Mouse (Mus musculus) retina, postnatal 1 day (tissue): Measurements from ENCODE around the gene Dcun1d4.
"Not testable (repeated sequence)": the region's sequence is repeated elsewhere in the genome, so short reads cannot be mapped to it uniquely, and the experiment has no call there.

Experiments
- DNase-seq: peaks from one replicate; pipeline ENCODE4 v3.0.0-alpha.2; 2012

Gene Dcun1d4

GRCm38 (mm10) chr5:73480700-73481099, at the start of gene Dcun1d4:
Gene Dcun1d4, plus strand, starts transcription at chr5:73481000.
- no peak for DNase-seq

DNA sequence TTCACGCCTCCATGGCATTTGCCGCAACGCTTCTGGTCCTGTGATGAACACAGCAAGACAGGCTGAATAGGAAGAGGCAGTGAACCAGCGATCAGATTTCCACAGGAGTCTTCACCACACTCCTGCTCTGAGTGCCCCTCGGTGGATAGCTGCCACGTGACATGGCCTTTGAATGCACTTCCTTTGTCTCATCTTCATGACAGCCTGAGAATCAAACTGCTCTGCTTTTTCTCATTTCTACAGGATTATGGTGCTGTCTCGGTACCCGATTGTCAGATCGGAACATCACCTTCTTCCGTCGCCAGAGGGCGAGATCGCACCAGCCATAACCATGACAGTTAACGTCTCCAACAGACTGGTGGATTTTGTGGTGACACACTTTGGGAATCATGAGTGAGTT, 49.2 kb upstream of the Dcun1d4 start:
- peak; percentile 83 for DNase-seq

DNA sequence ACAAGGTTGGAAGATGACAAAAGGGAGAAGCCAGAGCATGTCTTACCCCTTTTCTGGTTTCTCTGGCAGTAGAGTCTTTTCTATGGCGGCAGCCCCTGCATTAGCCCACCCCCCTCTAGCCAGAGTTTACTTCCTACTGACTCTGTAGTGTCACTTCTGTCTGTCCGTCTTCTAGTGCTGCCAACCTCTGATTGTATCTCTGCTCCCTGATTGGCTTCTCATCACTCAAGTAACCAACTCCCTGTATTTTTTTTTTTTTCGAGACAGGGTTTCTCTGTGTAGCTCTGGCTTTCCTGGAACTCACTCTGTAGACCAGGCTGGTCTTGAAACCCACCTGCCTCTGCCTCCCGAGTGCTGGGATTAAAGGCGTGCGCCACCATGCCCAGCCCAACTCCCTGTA, 48.0 kb upstream of the Dcun1d4 start:
- no peak for DNase-seq

GRCm38 (mm10) chr5:73434764-73435163, 46.0 kb upstream of the Dcun1d4 start:
- DNase-seq, result no peak

DNA sequence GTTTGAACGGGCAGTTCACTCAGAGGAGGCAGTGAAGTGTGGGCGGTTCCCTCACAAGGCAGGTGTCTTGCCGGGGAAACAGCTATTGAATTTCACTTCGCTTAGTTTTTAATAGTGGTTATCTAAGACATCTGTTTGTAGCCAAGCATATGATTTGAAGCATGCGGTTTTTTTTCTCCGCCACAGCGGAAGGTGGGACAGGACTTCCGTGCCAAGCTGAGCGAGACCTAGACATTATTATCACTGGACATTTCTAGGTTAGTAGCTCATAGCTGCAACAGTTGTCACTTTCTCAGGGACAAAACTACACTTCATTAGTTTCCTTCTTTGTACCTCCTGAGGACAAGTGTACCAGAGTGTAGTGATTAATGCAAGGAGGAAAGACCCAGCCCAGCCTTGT, 38.6 kb upstream of the Dcun1d4 start:
- no peak for DNase-seq

DNA sequence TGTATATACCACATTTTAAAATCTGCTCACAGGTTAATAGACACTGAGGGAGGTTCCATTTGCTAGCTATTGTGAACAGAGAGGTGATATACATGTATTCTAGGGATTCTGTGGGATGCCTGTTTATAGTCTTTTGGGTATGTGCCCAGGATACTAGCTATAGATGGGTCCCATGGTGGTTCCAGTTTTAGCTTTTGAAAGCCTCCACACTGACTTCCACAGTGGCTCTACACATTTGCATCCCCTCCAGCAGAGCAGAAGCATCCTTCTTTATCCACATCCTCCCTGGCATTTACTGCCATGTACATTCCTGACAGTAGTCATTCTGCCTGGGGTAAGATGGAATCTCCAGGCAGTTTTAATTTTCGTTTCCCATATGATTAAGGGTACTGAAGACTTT, 30.5 kb upstream of the Dcun1d4 start:
- no peak for DNase-seq

DNA sequence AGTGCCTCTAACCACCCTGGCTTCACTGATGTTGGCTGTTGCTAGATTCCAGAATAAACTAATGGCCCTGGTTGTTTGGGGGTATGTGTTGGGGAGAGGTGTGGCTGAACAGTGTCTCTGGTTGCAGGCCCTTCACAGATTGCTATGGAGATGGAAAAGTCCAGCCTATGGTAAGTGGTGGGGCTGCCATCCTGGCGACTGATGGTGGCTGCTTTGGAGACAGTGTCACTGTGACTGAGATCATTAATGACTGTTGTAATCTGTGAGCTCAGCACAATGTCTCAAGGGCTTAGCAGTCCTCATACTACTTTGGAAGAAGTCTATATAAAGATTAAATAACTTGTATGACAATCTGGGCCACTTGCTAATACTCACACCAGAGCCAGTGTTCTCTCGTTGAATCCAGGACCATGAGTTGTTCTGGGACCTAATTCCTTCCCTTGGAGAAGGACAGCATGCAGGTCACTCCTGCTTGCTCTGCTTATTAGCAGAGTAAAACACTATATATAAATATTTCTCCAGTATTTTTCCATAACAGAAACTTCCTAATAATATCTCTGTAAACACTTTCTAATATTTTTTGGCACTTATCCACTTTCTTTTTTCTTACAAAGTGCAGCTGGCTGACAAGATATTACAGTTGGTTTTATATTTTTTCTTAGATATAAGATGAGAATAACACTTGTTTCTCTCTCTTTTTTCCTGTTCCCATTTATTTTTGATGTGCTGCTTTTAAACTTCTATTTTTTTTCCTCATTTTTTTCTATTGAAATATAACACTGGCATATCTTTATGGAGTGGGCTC, 26.1 kb upstream of the Dcun1d4 start:
- no peak for DNase-seq

GRCm38 (mm10) chr5:73455307-73455687, 25.5 kb upstream of the Dcun1d4 start:
- DNase-seq, result no peak

DNA sequence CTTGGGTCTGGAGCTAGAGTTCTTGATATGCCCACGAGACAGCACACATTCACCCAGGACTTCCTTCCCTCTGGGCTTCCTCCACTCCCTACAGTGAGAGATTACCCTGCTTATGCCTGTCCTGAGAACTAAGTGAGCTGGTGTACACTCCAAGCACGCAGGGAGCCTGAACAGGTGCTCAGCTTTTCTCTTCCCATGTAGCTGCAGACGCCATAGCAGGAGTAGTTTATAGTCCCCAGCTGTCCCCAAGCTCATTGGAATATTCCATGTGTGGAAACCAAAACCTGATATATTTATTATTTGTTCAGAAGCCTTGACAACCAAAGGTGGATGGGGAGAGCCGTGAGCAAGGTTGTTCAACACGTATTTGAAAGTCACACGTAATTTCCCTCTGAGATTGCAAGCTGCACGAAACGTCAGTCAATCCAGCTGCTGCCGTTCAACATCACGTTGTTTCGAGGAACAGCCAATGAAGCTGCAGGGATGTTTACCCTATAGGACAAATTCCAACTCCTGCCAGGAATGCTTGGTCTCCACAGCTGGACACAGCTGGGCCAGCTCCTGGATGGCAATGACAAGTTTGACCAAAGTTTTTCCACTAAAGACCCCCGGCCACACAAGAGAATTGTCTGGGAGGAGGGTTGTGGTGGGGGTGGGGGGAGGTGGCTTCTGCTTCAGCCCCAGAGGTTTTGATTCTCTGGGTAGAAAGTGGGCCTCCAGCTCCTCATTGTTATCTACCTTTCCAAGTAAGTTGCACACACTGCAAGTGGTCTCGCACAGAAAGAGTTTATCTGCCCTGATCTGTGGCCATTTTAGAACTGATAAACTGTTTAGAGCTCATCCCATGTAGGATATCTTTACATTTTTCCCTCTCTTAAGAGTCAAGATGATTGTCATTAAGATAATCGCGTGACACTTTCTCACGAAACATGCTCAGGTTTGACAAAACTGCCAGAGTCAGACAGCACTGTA, 12.1 kb upstream of the Dcun1d4 start:
- no peak for DNase-seq

GRCm38 (mm10) chr5:73474412-73475405, 6.1 kb upstream of the Dcun1d4 start:
- no peak for DNase-seq

GRCm38 (mm10) chr5:73481401-73481800, 601 bp downstream of the Dcun1d4 start:
- no peak for DNase-seq

DNA sequence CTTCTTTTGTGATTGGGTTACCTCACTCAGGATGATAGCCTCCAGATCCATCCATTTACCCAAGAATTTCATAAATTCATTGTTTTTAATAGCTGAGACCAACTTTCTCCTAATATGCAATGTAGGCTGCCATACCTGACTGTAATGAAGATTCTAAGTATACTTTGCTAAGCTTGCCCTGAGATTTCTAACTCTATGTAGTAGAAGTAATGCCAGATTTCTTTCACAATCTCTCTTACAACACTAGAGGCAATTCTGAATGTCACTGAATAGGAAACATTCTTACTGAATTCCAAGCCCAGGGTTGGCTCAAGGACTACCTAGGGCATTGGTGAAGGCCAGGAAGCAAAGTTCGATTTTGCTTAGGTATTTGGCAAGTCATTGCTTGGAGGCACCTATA, 1.6 kb downstream of the Dcun1d4 start:
- DNase-seq, result not testable (repeated sequence)

DNA sequence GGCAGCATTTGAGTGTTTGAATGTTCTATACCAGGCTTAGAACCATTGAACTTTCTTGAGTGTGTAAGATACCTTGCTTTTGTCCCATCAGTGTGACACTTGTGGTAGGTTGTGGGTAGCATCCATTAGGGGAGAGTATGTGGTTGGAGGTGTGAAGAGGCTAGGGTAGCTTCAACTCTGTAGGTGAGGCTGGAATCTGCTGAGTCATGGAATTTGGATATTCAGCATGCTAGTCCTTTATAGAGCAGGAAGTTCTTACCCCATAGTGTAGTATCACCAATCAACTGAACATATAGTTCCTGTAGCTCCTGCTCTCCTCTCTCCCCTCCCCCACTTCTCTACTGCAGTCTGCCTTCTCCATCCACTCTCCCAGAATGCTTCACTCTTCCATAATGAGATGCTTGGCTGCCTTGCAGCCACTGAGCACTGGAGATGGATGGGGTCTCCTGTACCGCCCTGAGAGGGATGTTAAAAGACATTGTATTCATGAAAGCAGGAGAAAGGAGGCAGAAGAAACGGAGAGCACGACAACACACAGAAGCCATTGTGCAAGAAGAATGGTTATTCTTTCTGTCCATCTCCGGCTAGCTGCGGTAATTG, 3.3 kb downstream of the Dcun1d4 start:
- DNase-seq, result peak; percentile 68

GRCm38 (mm10) chr5:73486451-73486850, 5.7 kb downstream of the Dcun1d4 start:
- DNase-seq, result no peak

GRCm38 (mm10) chr5:73489915-73490314, 9.1 kb downstream of the Dcun1d4 start:
- DNase-seq, result peak; percentile 28

- peak; percentile 100 for DNase-seq
Observed at GRCm38 (mm10) chr5:73490596-73491073, 9.8 kb downstream of the Dcun1d4 start.

- DNase-seq, result no peak
Observed at GRCm38 (mm10) chr5:73491074-73491836, 10.5 kb downstream of the Dcun1d4 start.

GRCm38 (mm10) chr5:73491837-73492720, 11.3 kb downstream of the Dcun1d4 start:
- peak; percentile 95 for DNase-seq

DNA sequence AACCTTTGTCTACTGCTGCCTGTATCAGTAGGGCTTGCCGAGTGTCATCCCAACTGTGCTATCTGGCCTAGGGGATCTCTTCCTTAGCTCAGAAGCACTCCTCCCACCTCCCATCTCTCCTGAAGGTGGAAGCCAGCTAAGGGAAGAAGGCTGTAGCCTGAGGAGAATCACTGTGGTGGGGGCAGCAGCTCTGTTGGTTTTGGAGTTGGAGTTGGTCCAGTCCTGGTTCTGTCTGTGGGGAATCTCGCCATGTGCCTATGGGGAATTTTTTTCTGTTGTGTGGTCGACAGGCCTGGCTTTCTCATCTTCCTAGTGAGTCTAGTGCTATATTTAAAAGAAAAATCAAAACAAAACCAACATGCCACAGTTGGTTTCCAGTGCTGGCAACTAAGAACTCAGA, 16.6 kb downstream of the Dcun1d4 start:
- DNase-seq, result no peak

GRCm38 (mm10) chr5:73498559-73498958, 17.8 kb downstream of the Dcun1d4 start:
- no peak for DNase-seq
